Mouse (Mus musculus): ENCODE data around the gene Fap.

Fap gene

GRCm38 (mm10) chr2:62498821-62499220 lies 75.1 kb downstream of the Fap start:
- TF ChIP-seq GATA4 (IDR thresholded peaks at IDR 0.05; ENCODE audit: insufficient replicate concordance, low read length), result no peak

DNA sequence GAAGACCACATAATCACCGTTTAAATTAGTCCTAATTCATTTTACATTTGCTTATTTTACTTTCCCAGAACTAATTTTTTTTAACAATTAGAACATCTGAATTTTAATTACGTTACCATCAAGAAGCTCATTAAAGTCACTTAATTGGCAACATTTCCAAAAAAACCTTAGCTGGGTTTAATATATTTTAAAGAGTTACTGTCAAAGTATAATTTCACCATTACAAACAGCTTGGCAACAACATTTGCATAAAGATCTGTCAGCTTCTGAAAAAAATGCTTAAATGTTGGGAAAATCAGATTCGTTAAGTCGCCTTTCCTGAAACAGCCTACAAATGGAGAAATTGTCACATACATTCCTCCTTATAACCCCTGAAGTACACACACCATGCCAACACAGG lies 75.8 kb downstream of the Fap start:
- TF ChIP-seq GATA4 (IDR thresholded peaks at IDR 0.05; ENCODE audit: insufficient replicate concordance, low read length), result no peak

- no peak for TF ChIP-seq GATA4 (IDR thresholded peaks at IDR 0.05; ENCODE audit: insufficient replicate concordance, low read length)
These were observed 76.4 kb downstream of the Fap start for GRCm38 (mm10) chr2:62497333-62498002.

DNA sequence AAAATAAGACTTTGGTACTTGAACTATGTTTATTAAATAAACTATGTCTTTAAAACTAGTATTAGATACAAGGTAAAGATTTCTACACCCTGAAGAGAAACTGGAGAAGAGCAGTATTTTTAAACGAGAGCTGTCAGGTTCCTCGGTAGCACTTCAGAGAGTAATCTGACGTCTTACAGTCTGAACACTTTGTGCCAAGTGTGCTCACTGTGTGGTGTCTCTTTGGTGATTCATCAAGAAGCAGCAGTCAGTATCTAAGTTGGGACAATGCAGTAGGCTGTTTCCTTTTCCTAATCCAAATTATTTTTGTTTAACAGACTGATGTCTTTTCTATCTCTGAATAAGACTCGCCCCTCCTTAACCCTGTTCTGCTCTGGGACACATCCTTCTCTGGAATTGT lies 78.5 kb downstream of the Fap start:
- TF ChIP-seq GATA4 (IDR thresholded peaks at IDR 0.05; ENCODE audit: insufficient replicate concordance, low read length), result no peak

DNA sequence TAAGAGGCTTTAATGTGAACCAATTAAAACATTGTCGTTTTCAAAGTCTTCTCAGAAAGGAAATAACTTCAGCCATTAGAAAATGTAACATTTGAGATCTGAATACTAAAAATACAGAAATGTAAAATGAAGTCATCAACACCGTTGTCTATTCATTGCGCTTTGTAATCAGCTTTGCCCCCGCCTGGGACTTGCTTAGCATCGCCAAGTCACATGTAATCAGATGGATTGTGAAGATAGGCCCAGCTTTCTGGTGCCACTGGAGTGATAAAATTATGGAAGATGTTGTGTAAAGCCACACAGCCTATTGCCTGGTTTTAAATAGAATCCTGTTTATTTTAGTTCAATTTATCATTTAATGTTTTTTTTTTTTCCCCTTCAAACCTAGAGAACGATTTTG lies 84.0 kb downstream of the Fap start:
- no peak for TF ChIP-seq GATA4 (IDR thresholded peaks at IDR 0.05; ENCODE audit: insufficient replicate concordance, low read length)

DNA sequence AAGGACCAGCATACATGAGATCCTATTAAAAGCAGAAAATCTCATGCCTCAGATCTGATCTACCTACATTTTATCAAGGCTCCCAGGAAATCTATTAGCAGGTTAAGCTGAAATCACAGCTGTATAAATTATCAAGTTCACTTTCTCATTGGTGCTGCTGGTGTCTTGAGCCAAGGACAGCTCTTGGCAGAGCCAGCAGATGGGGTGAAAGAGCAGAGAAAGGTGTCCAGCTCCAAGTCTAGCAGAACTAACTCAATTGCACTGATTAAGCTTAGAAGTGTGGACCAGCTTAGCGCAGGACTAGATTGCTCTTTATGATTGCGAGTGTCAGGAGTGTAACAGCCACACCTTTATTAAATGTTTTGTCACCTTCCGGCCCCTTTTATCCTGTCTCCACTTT lies 89.0 kb downstream of the Fap start:
- no peak for TF ChIP-seq GATA4 (IDR thresholded peaks at IDR 0.05; ENCODE audit: insufficient replicate concordance, low read length)

GRCm38 (mm10) chr2:62483550-62483949 lies 90.3 kb downstream of the Fap start, which contains the start of gene Gcg:
Gcg (minus strand) TSS chr2:62483650.
- TF ChIP-seq GATA4 (IDR thresholded peaks at IDR 0.05; ENCODE audit: insufficient replicate concordance, low read length), result no peak

DNA sequence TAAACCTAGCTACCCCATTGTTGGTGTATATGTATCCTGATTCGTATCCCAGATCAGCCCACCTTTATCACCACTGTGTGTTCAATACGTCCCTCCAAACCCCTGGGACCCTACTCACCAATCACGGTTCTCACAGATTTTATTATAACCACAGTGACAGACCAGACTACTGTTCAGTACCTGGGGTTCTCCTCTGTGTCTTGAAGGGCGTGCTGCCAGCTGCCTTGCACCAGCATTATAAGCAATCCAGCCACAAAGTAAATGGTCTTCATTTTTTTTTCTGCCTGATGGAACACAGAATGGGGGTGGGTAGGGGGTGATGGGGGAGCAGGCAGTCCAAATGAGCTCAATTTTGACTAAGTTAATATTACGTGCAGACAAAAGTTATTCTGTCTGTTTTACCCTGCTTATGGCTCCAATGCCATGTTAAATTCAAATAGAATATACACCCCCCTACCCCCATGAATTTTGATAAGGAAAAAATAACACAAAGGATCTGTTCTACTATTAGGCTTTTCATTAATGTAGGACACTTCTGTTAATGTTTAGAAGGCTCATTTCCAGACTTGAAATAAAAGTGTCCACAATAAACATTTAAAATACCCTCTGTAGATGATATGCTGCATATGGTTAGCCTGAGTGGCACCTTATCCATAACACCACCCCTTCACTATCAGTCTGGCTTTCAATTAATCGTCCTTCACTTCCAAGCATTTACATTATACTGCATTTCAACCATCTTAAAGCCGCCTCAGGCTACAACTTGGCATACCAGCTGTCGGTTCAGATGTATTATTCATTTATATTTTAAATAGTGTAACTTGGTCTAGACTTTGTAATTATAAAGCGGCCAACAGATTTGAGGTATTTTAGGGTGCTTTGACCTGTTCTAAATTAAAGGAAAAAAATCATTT lies 93.3 kb downstream of the Fap start:
- no peak for TF ChIP-seq GATA4 (IDR thresholded peaks at IDR 0.05; ENCODE audit: insufficient replicate concordance, low read length)

DNA sequence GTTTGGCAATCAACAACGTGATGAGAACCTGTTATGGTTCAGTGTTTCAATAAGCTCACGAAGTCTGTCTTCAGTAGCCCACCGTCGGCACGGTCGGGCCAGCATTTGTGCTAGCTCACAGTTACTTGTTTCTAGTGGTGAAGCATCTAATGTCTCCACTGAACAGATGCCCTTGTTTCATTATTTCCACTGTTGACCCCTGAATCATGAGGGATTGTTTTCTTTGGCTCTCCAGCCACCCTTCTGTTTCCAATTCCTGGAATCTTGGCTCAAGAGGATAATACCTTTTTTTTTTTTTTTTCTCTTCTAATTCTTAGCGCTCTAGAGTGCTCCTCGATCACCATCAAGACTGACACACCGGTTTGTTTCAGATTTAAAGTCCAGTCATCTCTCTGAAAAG lies 104.3 kb downstream of the Fap start:
- TF ChIP-seq GATA4 (IDR thresholded peaks at IDR 0.05; ENCODE audit: insufficient replicate concordance, low read length), result no peak

- no peak for TF ChIP-seq GATA4 (IDR thresholded peaks at IDR 0.05; ENCODE audit: insufficient replicate concordance, low read length)
These were observed 110.6 kb downstream of the Fap start for GRCm38 (mm10) chr2:62463287-62463686.

- TF ChIP-seq GATA4 (IDR thresholded peaks at IDR 0.05; ENCODE audit: insufficient replicate concordance, low read length), result no peak
These were observed 111.7 kb downstream of the Fap start for GRCm38 (mm10) chr2:62462174-62462573.

DNA sequence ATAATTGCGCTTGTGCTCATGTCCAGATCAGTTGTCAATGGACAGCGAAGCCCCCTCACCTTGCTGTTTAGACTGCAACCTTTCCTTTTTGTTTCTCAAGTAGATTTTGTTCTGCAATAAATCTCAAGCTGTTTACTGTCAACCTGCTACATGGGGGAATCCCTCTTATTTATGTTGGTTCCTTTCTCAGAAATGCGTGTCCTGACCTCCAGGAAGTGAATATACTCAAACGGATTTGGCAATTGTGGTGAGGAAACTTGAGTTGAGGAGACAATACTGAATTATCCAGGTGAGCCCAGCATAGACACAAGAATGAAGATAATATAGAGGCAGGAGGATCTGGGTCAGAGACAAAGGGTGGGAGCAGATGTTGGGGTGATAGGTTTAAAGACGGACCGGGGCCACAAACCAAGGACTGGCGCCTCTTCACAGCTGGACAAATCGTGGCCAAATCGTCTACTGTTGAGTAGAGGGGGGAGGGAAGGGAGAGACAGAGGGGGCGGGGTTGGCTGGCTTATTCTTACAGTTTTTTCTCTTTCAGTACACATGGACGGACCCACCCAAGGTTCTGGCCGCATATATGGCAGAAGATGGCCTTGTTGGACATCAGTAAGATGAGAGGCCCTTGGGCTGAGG lies 112.9 kb downstream of the Fap start:
- TF ChIP-seq GATA4 (IDR thresholded peaks at IDR 0.05; ENCODE audit: insufficient replicate concordance, low read length), result no peak

GRCm38 (mm10) chr2:62460231-62460710 lies 113.6 kb downstream of the Fap start:
- TF ChIP-seq GATA4 (IDR thresholded peaks at IDR 0.05; ENCODE audit: insufficient replicate concordance, low read length), result no peak

GRCm38 (mm10) chr2:62459241-62460174 lies 114.4 kb downstream of the Fap start:
- no peak for TF ChIP-seq GATA4 (IDR thresholded peaks at IDR 0.05; ENCODE audit: insufficient replicate concordance, low read length)

GRCm38 (mm10) chr2:62458070-62458469 lies 115.8 kb downstream of the Fap start:
- TF ChIP-seq GATA4 (IDR thresholded peaks at IDR 0.05; ENCODE audit: insufficient replicate concordance, low read length), result no peak
